Mouse (Mus musculus): ENCODE measurements around the gene Sh2d1a. TPM values are rescaled to one million over a fixed set of nuclear protein-coding genes. Genes with fewer than 3 reads are reported as not detected.

Sh2d1a gene
- total and polyA plus RNA-seq, 2 experiments from 2014 or later, result 0.22 TPM; not detected in 1

DNA sequence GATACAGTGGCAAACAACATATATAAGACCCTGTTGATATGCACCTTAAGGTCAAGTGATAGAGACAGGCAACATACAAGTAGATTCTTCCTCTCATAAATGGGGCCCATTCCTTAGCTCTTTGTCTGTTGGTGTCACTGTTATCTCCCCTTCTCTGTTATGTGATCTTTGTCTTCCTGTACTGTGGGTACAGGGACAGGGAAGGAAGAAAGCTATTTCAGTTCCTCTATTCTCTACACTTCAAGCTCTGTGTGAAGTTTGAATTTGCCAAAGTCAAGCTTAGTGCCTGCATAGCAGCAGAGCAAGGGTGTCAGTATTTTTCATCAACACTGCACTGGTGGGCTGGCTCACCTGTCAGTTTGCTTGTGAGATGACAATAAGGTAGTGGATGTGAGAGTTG is 1.7 kb upstream of the Sh2d1a start:
- H3K36me3 ChIP-seq (replicated peaks; ENCODE audit: control insufficient read depth, insufficient read depth, low read length), result no peaks in the 10 kb centered on the region
- no peaks in the 10 kb centered on the region for H3K27me3 ChIP-seq (ENCODE audit: control insufficient read depth, insufficient read depth, low read length)
- ATAC-seq (ENCODE audit: insufficient read depth, low read depth) (no peak), DNase-seq (ENCODE audit: low spot score) (no peak)
- H3K27ac ChIP-seq (ENCODE audit: low read depth), result no peak overlapping the region
- TF ChIP-seq CTCF (IDR thresholded peaks at IDR 0.05; ENCODE audit: low read depth), result no peak
- TF ChIP-seq EP300 (IDR thresholded peaks at IDR 0.05; ENCODE audit: low read depth), result no peak
- H3K4me2 ChIP-seq (ENCODE audit: low read depth, low read length), result no peak overlapping the region
- no peak overlapping the region for H3K9ac ChIP-seq (replicated peaks; ENCODE audit: low read depth, low read length)
- no peak overlapping the region for H3K4me3 ChIP-seq (ENCODE audit: low read depth, low read length)
- no peaks in the 10 kb centered on the region for H3K9me3 ChIP-seq (replicated peaks; ENCODE audit: control insufficient read depth, low read length)
- H3K4me1 ChIP-seq (ENCODE audit: control insufficient read depth, insufficient read depth), result no peaks in the 10 kb centered on the region

DNA sequence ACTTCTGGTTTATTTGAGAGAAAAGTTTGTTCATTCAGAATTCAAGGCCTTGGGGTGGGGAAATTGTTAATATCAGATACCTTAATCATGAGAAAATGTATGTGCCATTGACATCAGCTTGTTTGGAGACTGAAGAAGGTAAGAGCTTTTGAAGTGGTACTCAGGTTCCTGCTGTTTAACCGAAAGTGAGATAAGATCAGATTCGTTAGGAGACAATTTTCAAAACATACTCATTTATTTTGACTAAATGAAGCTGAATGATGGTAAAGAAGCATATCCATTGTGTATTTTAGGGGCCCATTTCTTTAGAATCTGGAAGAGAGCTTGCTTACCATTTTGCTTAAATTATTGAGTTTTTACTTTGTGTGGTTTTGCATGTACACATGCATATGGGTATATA is 8.9 kb downstream of the Sh2d1a start:
- Histone ChIP-seq H3K27ac (ENCODE audit: low read depth) (no peak overlapping the region), H3K9ac (replicated peaks; ENCODE audit: low read depth, low read length) (no peak overlapping the region), H3K27me3 (ENCODE audit: control insufficient read depth, insufficient read depth, low read length) (no peaks in the 10 kb centered on the region), H3K4me1 (ENCODE audit: control insufficient read depth, insufficient read depth) (no peaks in the 10 kb centered on the region), H3K36me3 (replicated peaks; ENCODE audit: control insufficient read depth, insufficient read depth, low read length) (no peaks in the 10 kb centered on the region), H3K4me2 (ENCODE audit: low read depth, low read length) (no peak overlapping the region), H3K9me3 (replicated peaks; ENCODE audit: control insufficient read depth, low read length) (no peaks in the 10 kb centered on the region), H3K4me3 (ENCODE audit: low read depth, low read length) (no peak overlapping the region)
- no peak for TF ChIP-seq CTCF (IDR thresholded peaks at IDR 0.05; ENCODE audit: low read depth)
- WGBS, result 63% methylated on average over 2 of the region's 2 CpGs
- ATAC-seq (ENCODE audit: insufficient read depth, low read depth), result no peak
- no peak for DNase-seq (ENCODE audit: low spot score)

GRCm38 (mm10) chrX:42512567-42512966 is 10.3 kb downstream of the Sh2d1a start:
- H3K36me3 ChIP-seq (replicated peaks; ENCODE audit: control insufficient read depth, insufficient read depth, low read length), result no peaks in the 10 kb centered on the region
- DNase-seq (ENCODE audit: low spot score), result no peak
- H3K9me3 ChIP-seq (replicated peaks; ENCODE audit: control insufficient read depth, low read length), result no peaks in the 10 kb centered on the region
- no peak for ATAC-seq (ENCODE audit: insufficient read depth, low read depth)
- H3K27me3 ChIP-seq (ENCODE audit: control insufficient read depth, insufficient read depth, low read length), result no peaks in the 10 kb centered on the region
- H3K4me2 ChIP-seq (ENCODE audit: low read depth, low read length), result no peak overlapping the region
- H3K4me3 ChIP-seq (ENCODE audit: low read depth, low read length), result no peak overlapping the region
- H3K4me1 ChIP-seq (ENCODE audit: control insufficient read depth, insufficient read depth), result no peaks in the 10 kb centered on the region
- no peak overlapping the region for H3K9ac ChIP-seq (replicated peaks; ENCODE audit: low read depth, low read length)
- TF ChIP-seq CTCF (IDR thresholded peaks at IDR 0.05; ENCODE audit: low read depth) (peak; percentile 30), EP300 (IDR thresholded peaks at IDR 0.05; ENCODE audit: low read depth) (no peak)
- H3K27ac ChIP-seq (ENCODE audit: low read depth), result no peak overlapping the region

DNA sequence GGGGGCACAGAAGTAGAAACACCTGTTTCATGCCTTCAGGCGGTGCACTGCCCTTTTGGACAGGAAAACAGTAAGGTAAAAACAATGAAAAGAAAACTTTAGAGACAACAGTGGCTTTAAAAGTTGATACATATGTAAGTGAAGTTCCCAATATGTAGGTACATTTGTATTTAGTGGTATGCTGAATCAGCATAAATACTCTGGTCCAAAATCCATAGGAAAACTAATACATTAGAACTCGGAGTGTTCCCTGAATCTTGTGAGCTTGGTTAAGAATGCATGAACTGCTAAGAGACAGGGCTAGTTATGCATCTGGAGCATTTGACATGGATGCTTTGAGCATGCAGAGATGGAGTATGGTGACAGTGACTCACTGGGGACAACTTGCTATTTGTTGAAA is 20.6 kb downstream of the Sh2d1a start:
- H3K4me3 ChIP-seq (ENCODE audit: low read depth, low read length), result no peak overlapping the region
- no peak overlapping the region for H3K9ac ChIP-seq (replicated peaks; ENCODE audit: low read depth, low read length)
- no peak overlapping the region for H3K4me2 ChIP-seq (ENCODE audit: low read depth, low read length)
- DNase-seq (ENCODE audit: low spot score) (no peak), ATAC-seq (ENCODE audit: insufficient read depth, low read depth) (no peak)
- no peak overlapping the region for H3K27ac ChIP-seq (ENCODE audit: low read depth)
- H3K36me3 ChIP-seq (replicated peaks; ENCODE audit: control insufficient read depth, insufficient read depth, low read length), result no peaks in the 10 kb centered on the region
- no peaks in the 10 kb centered on the region for H3K9me3 ChIP-seq (replicated peaks; ENCODE audit: control insufficient read depth, low read length)
- no peak for TF ChIP-seq CTCF (IDR thresholded peaks at IDR 0.05; ENCODE audit: low read depth)
- no peaks in the 10 kb centered on the region for H3K27me3 ChIP-seq (ENCODE audit: control insufficient read depth, insufficient read depth, low read length)
- no peaks in the 10 kb centered on the region for H3K4me1 ChIP-seq (ENCODE audit: control insufficient read depth, insufficient read depth)
- 79% methylated on average over 2 of the region's 2 CpGs for WGBS

GRCm38 (mm10) chrX:42530703-42531102 is 28.4 kb downstream of the Sh2d1a start:
- TF ChIP-seq CTCF (IDR thresholded peaks at IDR 0.05; ENCODE audit: low read depth) (no peak), EP300 (IDR thresholded peaks at IDR 0.05; ENCODE audit: low read depth) (no peak)
- Histone ChIP-seq H3K27ac (ENCODE audit: low read depth) (no peak overlapping the region), H3K4me1 (ENCODE audit: control insufficient read depth, insufficient read depth) (no peaks in the 10 kb centered on the region), H3K36me3 (replicated peaks; ENCODE audit: control insufficient read depth, insufficient read depth, low read length) (no peaks in the 10 kb centered on the region), H3K9me3 (replicated peaks; ENCODE audit: control insufficient read depth, low read length) (no peaks in the 10 kb centered on the region), H3K9ac (replicated peaks; ENCODE audit: low read depth, low read length) (no peak overlapping the region), H3K4me3 (ENCODE audit: low read depth, low read length) (no peak overlapping the region), H3K27me3 (ENCODE audit: control insufficient read depth, insufficient read depth, low read length) (no peaks in the 10 kb centered on the region), H3K4me2 (ENCODE audit: low read depth, low read length) (no peak overlapping the region)
- WGBS, result 69% methylated on average over 4 of the region's 4 CpGs
- ATAC-seq (ENCODE audit: insufficient read depth, low read depth) (no peak), DNase-seq (ENCODE audit: low spot score) (no peak)

DNA sequence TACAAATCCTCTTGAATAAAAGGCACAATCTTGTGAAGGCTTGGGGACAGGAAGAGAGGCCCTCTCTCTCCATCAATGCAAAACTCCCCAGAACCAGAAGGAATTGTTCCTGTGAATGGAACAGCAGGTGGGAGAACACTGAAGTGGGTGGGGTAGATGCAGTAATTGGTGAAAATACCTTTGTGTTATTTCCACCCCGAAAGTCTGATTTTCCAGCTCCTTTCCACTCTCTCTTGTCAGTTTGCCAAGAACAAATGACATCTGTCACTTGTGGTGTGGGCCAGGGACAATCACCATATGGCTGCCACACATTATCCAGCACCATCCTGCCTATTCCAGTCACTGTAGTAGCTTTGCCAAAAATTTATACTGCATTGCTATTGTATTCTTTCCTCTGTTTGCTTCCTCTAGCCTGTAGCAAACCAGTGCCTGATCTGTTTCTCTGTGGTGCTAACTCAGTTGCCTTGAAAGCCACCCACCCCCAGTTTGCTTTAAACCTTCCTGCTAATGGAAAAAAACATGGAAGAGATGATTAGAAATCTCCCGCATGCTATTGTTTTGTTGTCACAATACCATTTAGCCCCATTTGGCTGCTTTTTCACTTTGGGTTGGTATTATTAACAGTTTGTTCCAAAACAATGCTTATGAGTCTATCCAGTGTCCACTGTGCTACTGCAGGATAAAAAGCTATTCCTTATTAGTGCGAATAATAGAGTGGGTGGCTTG is 37.9 kb downstream of the Sh2d1a start:
- ATAC-seq (ENCODE audit: insufficient read depth, low read depth) (no peak), DNase-seq (ENCODE audit: low spot score) (peak; percentile 11)
- H3K4me3 ChIP-seq (ENCODE audit: low read depth, low read length), result peak overlapping the region; percentile 40
- peak overlapping the region; percentile 57 for H3K4me2 ChIP-seq (ENCODE audit: low read depth, low read length)
- no peaks in the 10 kb centered on the region for H3K27me3 ChIP-seq (ENCODE audit: control insufficient read depth, insufficient read depth, low read length)
- peak overlapping the region; percentile 53 for H3K27ac ChIP-seq (ENCODE audit: low read depth)
- WGBS, result 27% methylated on average over 3 of the region's 3 CpGs
- H3K9me3 ChIP-seq (replicated peaks; ENCODE audit: control insufficient read depth, low read length), result no peaks in the 10 kb centered on the region
- H3K36me3 ChIP-seq (replicated peaks; ENCODE audit: control insufficient read depth, insufficient read depth, low read length), result no peaks in the 10 kb centered on the region
- H3K4me1 ChIP-seq (ENCODE audit: control insufficient read depth, insufficient read depth), result no peaks in the 10 kb centered on the region
- no peak overlapping the region for H3K9ac ChIP-seq (replicated peaks; ENCODE audit: low read depth, low read length)
- no peak for TF ChIP-seq EP300 (IDR thresholded peaks at IDR 0.05; ENCODE audit: low read depth)
- no peak for TF ChIP-seq CTCF (IDR thresholded peaks at IDR 0.05; ENCODE audit: low read depth)

Data from heart, postnatal 0 days (tissue).